In genomic region chr13:116705611-116706386, GRCm38 (mm10) we compare ENCODE assay signal across 8 mouse cellular contexts.
DNase-seq lines count a peak whose midpoint lies in the region; ATAC-seq and TF ChIP-seq lines count a peak whose summit lies in the region.

No protein-coding gene starts in this region.

- peak; percentile 81 for DNase-seq in heart, embryonic 10.5 days (ENCODE audit: low spot score)
- DNase-seq in heart, adult 8-10 months (ENCODE audit: low spot score), result no peak
- DNase-seq in ES-CJ7 (ENCODE audit: low read depth, low spot score), result peak; percentile 41
- peak; percentile 64 for DNase-seq in forebrain, embryonic 14.5 days (ENCODE audit: low spot score)
- DNase-seq in liver, result peak; percentile 12
- DNase-seq in layer of hippocampus, adult 2 months (ENCODE audit: low spot score in 2 of 2), result no peak
- no peak for DNase-seq in natural killer cell, adult 2 months (ENCODE audit: low spot score in 2 of 2)

- peak overlapping the region; percentile 58 for H3K9ac ChIP-seq in forebrain, embryonic 14.5 days (ENCODE audit: low read length)
- H3K9ac ChIP-seq in stomach, embryonic 16.5 days (ENCODE audit: low read length), result peak overlapping the region; percentile 76

- no peaks in the 10 kb centered on the region for H3K36me3 ChIP-seq in heart, embryonic 10.5 days
- H3K36me3 ChIP-seq in forebrain, embryonic 14.5 days (ENCODE audit: control insufficient read depth, insufficient read depth, low read length), result no peaks in the 10 kb centered on the region
- H3K36me3 ChIP-seq in stomach, embryonic 16.5 days (ENCODE audit: control insufficient read depth, insufficient read depth, low read length), result no peaks in the 10 kb centered on the region

- peak overlapping the region; percentile 78 for H3K27ac ChIP-seq in heart, embryonic 10.5 days
- peak overlapping the region; percentile 79 for H3K27ac ChIP-seq in forebrain, embryonic 14.5 days (ENCODE audit: low read depth, low read length)
- peak overlapping the region; percentile 83 for H3K27ac ChIP-seq in stomach, embryonic 16.5 days (ENCODE audit: low read length)
- H3K27ac ChIP-seq in layer of hippocampus, adult 2 months, result no peak overlapping the region

- peaks cover 11% of the 10 kb centered on the region; the same call in 1 of the 2 replicates for H3K4me1 ChIP-seq in heart, embryonic 10.5 days
- peaks cover 7% of the 10 kb centered on the region; the same call in 1 of the 2 replicates for H3K4me1 ChIP-seq in forebrain, embryonic 14.5 days (ENCODE audit: control insufficient read depth, insufficient read depth, low read length)
- 0 out of 2 replicates have a peak, but pooled peaks cover 5% of the 10 kb centered on the region for H3K4me1 ChIP-seq in stomach, embryonic 16.5 days (ENCODE audit: control insufficient read depth, insufficient read depth, low read length)

- peak; percentile 42 for ATAC-seq in forebrain, embryonic 14.5 days
- ATAC-seq in stomach, embryonic 16.5 days (ENCODE audit: insufficient read depth, low FRiP score), result peak; percentile 49; the same call in 1 of the 2 replicates

- peak overlapping the region; percentile 61 for H3K4me3 ChIP-seq in heart, embryonic 10.5 days
- peak overlapping the region; percentile 37 for H3K4me3 ChIP-seq in forebrain, embryonic 14.5 days (ENCODE audit: low read depth, low read length)
- peak overlapping the region; percentile 51 for H3K4me3 ChIP-seq in stomach, embryonic 16.5 days (replicated peaks; ENCODE audit: low read length)
- no peak overlapping the region for H3K4me3 ChIP-seq in layer of hippocampus, adult 2 months

- peaks cover 65% of the 10 kb centered on the region for H3K27me3 ChIP-seq in heart, embryonic 10.5 days (ENCODE audit: insufficient read depth, poor library complexity, severe bottlenecking)
- peaks cover 51% of the 10 kb centered on the region for H3K27me3 ChIP-seq in forebrain, embryonic 14.5 days (replicated peaks; ENCODE audit: control insufficient read depth, insufficient read depth, low read length)
- H3K27me3 ChIP-seq in stomach, embryonic 16.5 days (ENCODE audit: control insufficient read depth, insufficient read depth, low read length), result peaks cover 4% of the 10 kb centered on the region

- WGBS in heart, embryonic 10.5 days, result under 1% methylated on average over 39 of the region's 39 CpGs
- WGBS in forebrain, embryonic 14.5 days, result under 1% methylated on average over 38 of the region's 39 CpGs
- whole genome bisulfite sequencing in stomach, embryonic 16.5 days, result 1% methylated on average over 39 of the region's 39 CpGs

- no peak for TF ChIP-seq CTCF in layer of hippocampus, adult 2 months (conservative IDR thresholded peaks at IDR 0.05)

- H3K9me3 ChIP-seq in heart, embryonic 10.5 days, result no peaks in the 10 kb centered on the region
- no peaks in the 10 kb centered on the region for H3K9me3 ChIP-seq in forebrain, embryonic 14.5 days (replicated peaks; ENCODE audit: control insufficient read depth, low read length)
- no peaks in the 10 kb centered on the region for H3K9me3 ChIP-seq in stomach, embryonic 16.5 days (replicated peaks; ENCODE audit: control insufficient read depth, low read length)

- H3K4me2 ChIP-seq in forebrain, embryonic 14.5 days (ENCODE audit: low read length), result peak overlapping the region; percentile 57
- peak overlapping the region; percentile 56 for H3K4me2 ChIP-seq in stomach, embryonic 16.5 days (ENCODE audit: low read depth, low read length)

Comparison
In these comparisons a context has a peak if more than half of its experiments do, and no peak if none do; other contexts are left out.
1. DNase-seq: peak in heart, embryonic 10.5 days (single experiment), ES-CJ7 (single experiment), forebrain, embryonic 14.5 days (single experiment) and liver (single experiment); none in heart, adult 8-10 months (single experiment), layer of hippocampus, adult 2 months (0 of 2) and natural killer cell, adult 2 months (0 of 2).